ENCODE assay signal across 28 mouse cellular contexts in the genomic region with DNA sequence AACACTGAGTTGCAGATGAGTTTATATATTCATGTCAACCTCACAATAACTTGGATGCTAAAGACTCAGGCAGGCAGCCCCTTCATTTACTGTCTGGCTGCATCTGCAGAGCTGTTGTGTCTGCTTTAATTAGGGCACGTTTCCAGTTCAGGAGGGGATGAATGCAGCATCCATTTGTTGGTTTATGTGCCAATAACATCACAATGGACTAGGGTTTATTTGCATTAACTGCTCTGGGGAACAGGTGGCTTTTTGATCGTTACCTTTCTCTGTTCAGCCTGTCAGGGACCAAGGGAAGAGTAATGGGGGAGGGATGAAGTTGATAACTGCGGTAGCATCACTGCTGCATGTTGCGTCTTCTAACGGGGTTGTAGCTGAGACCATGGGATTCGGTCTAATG.
DNase-seq lines count a peak whose midpoint lies in the region; ATAC-seq and TF ChIP-seq lines count a peak whose summit lies in the region.
"Had no signal": no experiment of that assay in that cellular context is flagged by ENCODE, and none has a peak within 500 bp of the region (broad histone marks: within the 10 kb centered on the region; RNA-seq: fewer than 3 reads in every experiment).

No protein-coding gene starts in this region.

- H3K4me1 ChIP-seq in forebrain, embryonic 14.5 days (ENCODE audit: control insufficient read depth, insufficient read depth, low read length), result peaks cover 4% of the 10 kb centered on the region; the same call in 1 of the 2 replicates
- no peaks in the 10 kb centered on the region for H3K4me1 ChIP-seq in forebrain, embryonic 11.5 days (replicated peaks; ENCODE audit: control insufficient read depth, insufficient read depth, low read length)
- peaks cover 9% of the 10 kb centered on the region; the same call in 1 of the 2 replicates for H3K4me1 ChIP-seq in neural tube, embryonic 13.5 days (replicated peaks)
- 0 out of 2 replicates have a peak, but pooled peaks cover 4% of the 10 kb centered on the region for H3K4me1 ChIP-seq in midbrain, embryonic 15.5 days
- H3K4me1 ChIP-seq in liver, postnatal 0 days (ENCODE audit: insufficient read depth), result no peaks in the 10 kb centered on the region
- H3K4me1 ChIP-seq: embryonic facial prominence, embryonic 13.5 days; heart, embryonic 10.5 days; limb, embryonic 10.5 days; stomach, embryonic 15.5 days had no signal

- H3K27ac ChIP-seq in forebrain, embryonic 14.5 days (ENCODE audit: low read depth, low read length), result no peak overlapping the region
- H3K27ac ChIP-seq in forebrain, embryonic 11.5 days (ENCODE audit: low read depth, low read length), result no peak overlapping the region
- no peak overlapping the region for H3K27ac ChIP-seq in neural tube, embryonic 13.5 days (replicated peaks)
- H3K27ac ChIP-seq in midbrain, embryonic 15.5 days, result no peak overlapping the region
- H3K27ac ChIP-seq in liver, postnatal 0 days (ENCODE audit: low read depth), result no peak overlapping the region
- H3K27ac ChIP-seq: embryonic facial prominence, embryonic 13.5 days; heart, embryonic 10.5 days; layer of hippocampus, adult 2 months; limb, embryonic 10.5 days; macrophage; stomach, embryonic 15.5 days had no signal

- H3K4me3 ChIP-seq in forebrain, embryonic 14.5 days (ENCODE audit: low read depth, low read length), result no peak overlapping the region
- no peak overlapping the region for H3K4me3 ChIP-seq in forebrain, embryonic 11.5 days (ENCODE audit: low read depth, low read length)
- no peak overlapping the region for H3K4me3 ChIP-seq in neural tube, embryonic 13.5 days
- H3K4me3 ChIP-seq in midbrain, embryonic 15.5 days, result no peak overlapping the region
- no peak overlapping the region for H3K4me3 ChIP-seq in liver, postnatal 0 days (ENCODE audit: low read depth, low read length)
- H3K4me3 ChIP-seq: embryonic facial prominence, embryonic 13.5 days; erythroblast, embryonic 14.5 days; heart, embryonic 10.5 days; layer of hippocampus, adult 2 months; limb, embryonic 10.5 days; stomach, embryonic 15.5 days had no signal

- H3K36me3 ChIP-seq in forebrain, embryonic 14.5 days (ENCODE audit: control insufficient read depth, insufficient read depth, low read length), result no peaks in the 10 kb centered on the region
- H3K36me3 ChIP-seq in forebrain, embryonic 11.5 days (ENCODE audit: control insufficient read depth, insufficient read depth, low read length), result no peaks in the 10 kb centered on the region
- no peaks in the 10 kb centered on the region for H3K36me3 ChIP-seq in neural tube, embryonic 13.5 days
- H3K36me3 ChIP-seq in midbrain, embryonic 15.5 days (replicated peaks), result no peaks in the 10 kb centered on the region
- no peaks in the 10 kb centered on the region for H3K36me3 ChIP-seq in liver, postnatal 0 days (replicated peaks; ENCODE audit: insufficient read depth, low read length)
- H3K36me3 ChIP-seq: embryonic facial prominence, embryonic 13.5 days; G1E; heart, embryonic 10.5 days; limb, embryonic 10.5 days; stomach, embryonic 15.5 days had no signal

- H3K9ac ChIP-seq in forebrain, embryonic 14.5 days (ENCODE audit: low read length), result no peak overlapping the region
- H3K9ac ChIP-seq in forebrain, embryonic 11.5 days (ENCODE audit: low read length), result no peak overlapping the region
- H3K9ac ChIP-seq in neural tube, embryonic 13.5 days, result no peak overlapping the region
- H3K9ac ChIP-seq in midbrain, embryonic 15.5 days, result no peak overlapping the region
- H3K9ac ChIP-seq in liver, postnatal 0 days (replicated peaks), result no peak overlapping the region
- H3K9ac ChIP-seq: embryonic facial prominence, embryonic 13.5 days; stomach, embryonic 15.5 days had no signal

- no peak overlapping the region for H3K4me2 ChIP-seq in forebrain, embryonic 14.5 days (ENCODE audit: low read length)
- H3K4me2 ChIP-seq in forebrain, embryonic 11.5 days (ENCODE audit: low read depth, low read length, severe bottlenecking), result no peak overlapping the region
- no peak overlapping the region for H3K4me2 ChIP-seq in neural tube, embryonic 13.5 days
- no peak overlapping the region for H3K4me2 ChIP-seq in midbrain, embryonic 15.5 days
- no peak overlapping the region for H3K4me2 ChIP-seq in liver, postnatal 0 days (ENCODE audit: low read depth, low read length)
- H3K4me2 ChIP-seq: embryonic facial prominence, embryonic 13.5 days; stomach, embryonic 15.5 days had no signal

- 31% methylated on average over 6 of the region's 6 CpGs for WGBS in forebrain, embryonic 14.5 days
- WGBS in forebrain, embryonic 11.5 days, result 56% methylated on average over 6 of the region's 6 CpGs
- 48% methylated on average over 6 of the region's 6 CpGs for WGBS in neural tube, embryonic 13.5 days
- WGBS in midbrain, embryonic 15.5 days, result 44% methylated on average over 6 of the region's 6 CpGs
- WGBS in liver, postnatal 0 days (ENCODE audit: insufficient replicate concordance), result 68% methylated on average over 6 of the region's 6 CpGs

- ATAC-seq in forebrain, embryonic 14.5 days, result peak; percentile 54; the same call in 1 of the 2 replicates
- no peak; the same call in 1 of the 2 replicates for ATAC-seq in forebrain, embryonic 11.5 days (replicated peaks; ENCODE audit: low FRiP score)
- peak; percentile 50; the same call in 1 of the 2 replicates for ATAC-seq in neural tube, embryonic 13.5 days (ENCODE audit: low read depth)
- ATAC-seq in midbrain, embryonic 15.5 days (replicated peaks), result peak; percentile 50; the same call in 1 of the 2 replicates
- no peak for ATAC-seq in liver, postnatal 0 days
- ATAC-seq: intestine, embryonic 16.5 days; lung, postnatal 0 days; Patski had no signal

- no peaks in the 10 kb centered on the region for H3K9me3 ChIP-seq in forebrain, embryonic 14.5 days (replicated peaks; ENCODE audit: control insufficient read depth, low read length)
- H3K9me3 ChIP-seq in forebrain, embryonic 11.5 days (ENCODE audit: control insufficient read depth, low read length), result no peaks in the 10 kb centered on the region
- H3K9me3 ChIP-seq in neural tube, embryonic 13.5 days, result no peaks in the 10 kb centered on the region
- no peaks in the 10 kb centered on the region for H3K9me3 ChIP-seq in midbrain, embryonic 15.5 days
- H3K9me3 ChIP-seq in liver, postnatal 0 days (ENCODE audit: low read length), result no peaks in the 10 kb centered on the region
- H3K9me3 ChIP-seq: embryonic facial prominence, embryonic 13.5 days; G1E; heart, embryonic 10.5 days; limb, embryonic 10.5 days; stomach, embryonic 15.5 days had no signal

- TF ChIP-seq CTCF in liver, postnatal 0 days (IDR thresholded peaks at IDR 0.05; ENCODE audit: low read depth), result no peak

- peak; percentile 52 for DNase-seq in forebrain, embryonic 14.5 days (ENCODE audit: low spot score)
- no peak for DNase-seq in forebrain, embryonic 11.5 days (ENCODE audit: low spot score)
- DNase-seq in neural tube, embryonic 10.5 days (ENCODE audit: extremely low spot score, low spot score), result no peak
- DNase-seq in retina, postnatal 1 day, result peak; percentile 50
- no peak for DNase-seq in liver, postnatal 0 days
- DNase-seq in natural killer cell, adult 2 months (ENCODE audit: low spot score in 2 of 2), result no peak
- DNase-seq: adrenal gland, adult 2 months; cerebellum, adult 11-12 months; cerebellum, postnatal 25 days; gastrocnemius, postnatal 10 days; kidney, adult 9 months; kidney, postnatal 25 days; liver; right cerebral cortex, adult 18-20 months; thymus, adult 18-20 months had no signal

- no peak for TF ChIP-seq EP300 in liver, postnatal 0 days (IDR thresholded peaks at IDR 0.05; ENCODE audit: low read depth)

- H3K27me3 ChIP-seq in forebrain, embryonic 14.5 days (replicated peaks; ENCODE audit: control insufficient read depth, insufficient read depth, low read length), result no peaks in the 10 kb centered on the region
- no peaks in the 10 kb centered on the region for H3K27me3 ChIP-seq in forebrain, embryonic 11.5 days (ENCODE audit: control insufficient read depth, insufficient read depth, low read length)
- H3K27me3 ChIP-seq in neural tube, embryonic 13.5 days, result no peaks in the 10 kb centered on the region
- H3K27me3 ChIP-seq in midbrain, embryonic 15.5 days (replicated peaks), result no peaks in the 10 kb centered on the region
- H3K27me3 ChIP-seq in liver, postnatal 0 days (ENCODE audit: insufficient read depth, low read length), result no peaks in the 10 kb centered on the region
- H3K27me3 ChIP-seq: embryonic facial prominence, embryonic 13.5 days; Patski; stomach, embryonic 15.5 days had no signal

Comparison
In these comparisons a context has a peak if more than half of its experiments do, and no peak if none do; other contexts are left out.
1. ATAC-seq: peak in forebrain, embryonic 14.5 days (single experiment), neural tube, embryonic 13.5 days (single experiment) and midbrain, embryonic 15.5 days (single experiment); none in forebrain, embryonic 11.5 days (single experiment) and liver, postnatal 0 days (single experiment).
2. DNase-seq: peak in forebrain, embryonic 14.5 days (single experiment) and retina, postnatal 1 day (single experiment); none in forebrain, embryonic 11.5 days (single experiment), neural tube, embryonic 10.5 days (single experiment), liver, postnatal 0 days (single experiment) and natural killer cell, adult 2 months (0 of 2).